Mouse (Mus musculus) stomach, embryonic 16.5 days (tissue): ENCODE results near the gene Myo16. TPM values are rescaled to one million over a fixed set of nuclear protein-coding genes. Genes with fewer than 3 reads are reported as not detected.

ENCODE experiments used
- ATAC-seq: fragments of 200-750 bp; cut with Nextera tagmentation; 2 replicates; pipeline ENCODE4 v1.8.0; 2017; ENCODE audit warnings: moderate number of reproducible peaks, moderate TSS enrichment; ENCODE audit not compliant: insufficient read depth, low FRiP score
- H3K27ac ChIP-seq: fragments of 300-500 bp; sonication (generic); 2 replicates; pipeline ENCODE4 v1.5.1; 2014; ENCODE audit warnings: low read length
- H3K27me3 ChIP-seq: fragments of 300-500 bp; sonication (generic); 2 replicates; pipeline ENCODE4 v1.6.1; 2014; ENCODE audit warnings: low read length, control low read depth, mixed read lengths; ENCODE audit not compliant: control insufficient read depth, insufficient read depth
- H3K36me3 ChIP-seq: fragments of 300-500 bp; sonication (generic); 2 replicates; pipeline ENCODE4 v1.6.1; 2014; ENCODE audit warnings: low read length; ENCODE audit not compliant: control insufficient read depth, insufficient read depth
- H3K4me1 ChIP-seq: fragments of 300-500 bp; sonication (generic); 2 replicates; pipeline ENCODE4 v1.6.1; 2014; ENCODE audit warnings: low read length, control low read depth, mixed read lengths; ENCODE audit not compliant: control insufficient read depth, insufficient read depth
- H3K4me2 ChIP-seq: fragments of 300-500 bp; sonication (generic); 2 replicates; pipeline ENCODE4 v1.6.1; 2014; ENCODE audit warnings: low read depth, low read length, mixed read lengths
- H3K4me3 ChIP-seq: fragments of 300-500 bp; sonication (generic); replicated peaks from 2 replicates; pipeline ENCODE4 v1.5.1; 2014; ENCODE audit warnings: mild to moderate bottlenecking, low read length
- H3K9ac ChIP-seq: fragments of 300-500 bp; sonication (generic); 2 replicates; pipeline ENCODE4 v1.6.1; 2014; ENCODE audit warnings: low read length
- H3K9me3 ChIP-seq: fragments of 300-500 bp; sonication (generic); replicated peaks from 2 replicates; pipeline ENCODE4 v1.6.1; 2016; ENCODE audit warnings: low read length, control low read depth; ENCODE audit not compliant: control insufficient read depth
- WGBS: fragments of 180-500 bp; shearing (Covaris S2); extraction: QIAGEN DNeasy Blood & Tissue Kit; methylation state at CpG from one replicate; pipeline ENCODE4 v1.1.7; 2014; 5-methylcytosine and 5-hydroxymethylcytosine counted together
- polyA plus RNA-seq: library from polyadenylated mRNA; unstranded; fragments of >200 nt; fragmentation: Nextera tagmentation; extraction: Ambion mirVana; gene quantifications from 2 replicates; pipeline ENCODE4 v1.2.1, GENCODE M21; 2015

Myo16 gene
- polyA plus RNA-seq, 1 experiment from 2014 or later: 3.1 TPM

DNA sequence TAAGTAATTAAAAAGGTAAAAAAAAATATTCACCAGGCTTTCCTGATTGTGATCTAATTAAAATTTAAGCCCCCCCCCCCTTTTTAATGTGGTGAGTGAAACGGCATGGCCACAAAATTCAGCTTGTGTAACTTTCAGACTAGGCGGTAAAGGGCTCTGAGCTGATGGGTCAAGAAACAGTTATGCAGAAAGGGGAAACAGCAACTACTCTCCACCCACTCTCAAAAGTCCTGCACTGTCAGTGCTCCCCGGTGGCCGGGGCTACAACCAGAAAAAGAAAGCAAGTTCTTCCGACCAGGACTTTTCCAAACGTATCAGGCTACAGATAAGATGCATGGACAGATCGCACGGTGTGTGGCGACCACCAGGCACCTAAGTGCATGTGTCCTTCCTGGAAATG lies 408.9 kb downstream of the Myo16 start:
- no peak overlapping the region for H3K27ac ChIP-seq
- H3K36me3 ChIP-seq: no peaks in the 10 kb centered on the region
- no peak overlapping the region for H3K9ac ChIP-seq
- H3K4me1 ChIP-seq: no peaks in the 10 kb centered on the region
- H3K9me3 ChIP-seq: no peaks in the 10 kb centered on the region
- H3K27me3 ChIP-seq: no peaks in the 10 kb centered on the region
- WGBS: 83% methylated on average over 9 of the region's 9 CpGs
- H3K4me3 ChIP-seq: no peak overlapping the region
- no peak overlapping the region for H3K4me2 ChIP-seq
- ATAC-seq: no peak

- no peak for ATAC-seq
- no peak overlapping the region for H3K9ac ChIP-seq
- H3K4me3 ChIP-seq: no peak overlapping the region
- WGBS: 71% methylated on average over 11 of the region's 11 CpGs
- no peaks in the 10 kb centered on the region for H3K9me3 ChIP-seq
- no peak overlapping the region for H3K4me2 ChIP-seq
- H3K27ac ChIP-seq: no peak overlapping the region
- H3K4me1 ChIP-seq: no peaks in the 10 kb centered on the region
- no peaks in the 10 kb centered on the region for H3K27me3 ChIP-seq
- no peaks in the 10 kb centered on the region for H3K36me3 ChIP-seq
Observed at GRCm38 (mm10) chr8:10565231-10566029, 411.7 kb downstream of the Myo16 start.

GRCm38 (mm10) chr8:10568448-10568847 lies 414.7 kb downstream of the Myo16 start:
- no peak overlapping the region for H3K27ac ChIP-seq
- WGBS: 75% methylated on average over 4 of the region's 4 CpGs
- no peak overlapping the region for H3K4me2 ChIP-seq
- H3K4me1 ChIP-seq: no peaks in the 10 kb centered on the region
- no peak overlapping the region for H3K9ac ChIP-seq
- ATAC-seq: no peak
- no peak overlapping the region for H3K4me3 ChIP-seq
- H3K36me3 ChIP-seq: no peaks in the 10 kb centered on the region
- no peaks in the 10 kb centered on the region for H3K9me3 ChIP-seq
- H3K27me3 ChIP-seq: no peaks in the 10 kb centered on the region

DNA sequence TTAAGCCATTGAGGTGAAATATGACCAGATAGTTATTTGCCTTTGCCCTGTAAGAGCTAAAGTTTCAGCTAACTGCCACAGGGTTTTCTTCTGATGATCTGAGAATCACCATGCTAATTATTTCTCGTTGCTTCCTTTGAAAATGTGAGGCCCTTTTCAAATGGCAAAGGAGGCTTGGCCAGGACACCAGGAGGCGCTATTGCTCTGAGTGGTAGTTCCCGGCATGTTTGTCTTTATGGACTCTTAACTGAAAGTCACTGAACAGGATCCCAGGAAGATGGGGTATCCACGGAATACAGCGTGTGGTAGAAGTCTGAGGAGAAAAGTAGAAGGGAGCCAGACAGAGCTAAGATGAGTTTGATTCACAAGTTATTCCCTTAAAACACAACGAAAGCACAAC lies 420.4 kb downstream of the Myo16 start:
- no peak for ATAC-seq
- Histone ChIP-seq H3K36me3 (no peaks in the 10 kb centered on the region), H3K4me1 (no peaks in the 10 kb centered on the region; the same call in 1 of the 2 replicates), H3K9me3 (no peaks in the 10 kb centered on the region), H3K9ac (no peak overlapping the region), H3K27me3 (no peaks in the 10 kb centered on the region), H3K4me3 (no peak overlapping the region), H3K27ac (no peak overlapping the region), H3K4me2 (peak overlapping the region; percentile 28; the same call in 1 of the 2 replicates)
- 16% methylated on average over 6 of the region's 6 CpGs for WGBS

GRCm38 (mm10) chr8:10575244-10575643 lies 421.5 kb downstream of the Myo16 start:
- no peaks in the 10 kb centered on the region for H3K36me3 ChIP-seq

DNA sequence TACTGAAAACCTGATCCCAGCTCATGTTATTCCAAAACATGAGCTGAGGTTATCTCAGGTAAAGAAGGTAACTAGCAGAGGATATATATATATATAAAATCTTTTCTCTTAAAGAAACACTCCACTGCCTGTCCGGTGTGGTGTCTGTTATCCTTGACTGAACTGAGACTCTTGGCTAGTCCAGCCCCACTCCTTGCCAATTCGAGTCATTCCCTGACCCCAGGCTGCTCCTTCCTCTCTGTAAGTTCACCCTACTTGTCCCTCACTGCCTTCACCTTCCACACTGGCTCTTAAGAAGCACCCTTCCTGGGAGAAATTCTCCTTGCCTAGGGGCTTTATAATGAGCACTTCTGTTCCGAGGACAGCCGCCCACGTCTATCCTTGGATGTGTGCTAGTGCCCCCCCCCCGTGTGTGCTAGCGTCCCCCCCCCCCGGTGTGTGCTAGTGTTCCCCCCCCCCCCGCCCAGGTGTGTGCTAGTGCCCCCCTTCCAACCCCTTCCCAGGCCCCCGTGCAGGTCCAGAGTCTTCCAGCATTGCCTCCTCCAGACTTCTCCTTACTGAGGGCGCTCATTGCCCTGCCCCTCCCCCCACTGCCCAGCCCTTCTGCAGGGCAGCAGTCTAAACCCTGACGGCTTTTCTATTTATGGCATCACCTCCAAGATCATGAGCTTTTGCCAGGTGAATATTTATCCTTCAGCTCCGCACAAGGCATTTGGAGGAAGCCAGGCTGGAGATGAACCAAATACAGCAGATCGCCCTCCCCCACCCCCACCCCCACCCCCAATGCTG lies 433.4 kb downstream of the Myo16 start:
- H3K4me1 ChIP-seq: no peaks in the 10 kb centered on the region
- H3K27ac ChIP-seq: no peak overlapping the region
- no peaks in the 10 kb centered on the region for H3K36me3 ChIP-seq
- H3K4me3 ChIP-seq: no peak overlapping the region
- H3K4me2 ChIP-seq: no peak overlapping the region
- H3K27me3 ChIP-seq: no peaks in the 10 kb centered on the region
- ATAC-seq: peak; percentile 53; the same call in 1 of the 2 replicates
- WGBS: 29% methylated on average over 10 of the region's 14 CpGs
- no peak overlapping the region for H3K9ac ChIP-seq
- H3K9me3 ChIP-seq: no peaks in the 10 kb centered on the region

More at GRCm38 (mm10) chr8:10575244-10575643, 421.5 kb downstream of the Myo16 start:
- H3K4me3 ChIP-seq: no peak overlapping the region
- no peak overlapping the region for H3K27ac ChIP-seq
- no peaks in the 10 kb centered on the region for H3K27me3 ChIP-seq
- H3K9ac ChIP-seq: no peak overlapping the region
- no peak for ATAC-seq
- H3K4me1 ChIP-seq: no peaks in the 10 kb centered on the region; the same call in 1 of the 2 replicates
- no peak overlapping the region for H3K4me2 ChIP-seq
- H3K9me3 ChIP-seq: no peaks in the 10 kb centered on the region
- WGBS: 96% methylated on average over 10 of the region's 10 CpGs

- Histone ChIP-seq H3K9me3 (no peaks in the 10 kb centered on the region), H3K4me1 (no peaks in the 10 kb centered on the region), H3K9ac (no peak overlapping the region), H3K27me3 (no peaks in the 10 kb centered on the region), H3K27ac (no peak overlapping the region), H3K4me3 (no peak overlapping the region), H3K36me3 (no peaks in the 10 kb centered on the region), H3K4me2 (no peak overlapping the region)
- ATAC-seq: peak; percentile 69; the same call in 1 of the 2 replicates
- WGBS: 74% methylated on average over 11 of the region's 11 CpGs
Observed at GRCm38 (mm10) chr8:10589422-10589933, 435.8 kb downstream of the Myo16 start.

GRCm38 (mm10) chr8:10592917-10593316 lies 439.2 kb downstream of the Myo16 start:
- 87% methylated on average over 6 of the region's 6 CpGs for WGBS
- Histone ChIP-seq H3K4me3 (no peak overlapping the region), H3K36me3 (no peaks in the 10 kb centered on the region), H3K4me1 (no peaks in the 10 kb centered on the region), H3K27me3 (no peaks in the 10 kb centered on the region), H3K9me3 (no peaks in the 10 kb centered on the region), H3K4me2 (no peak overlapping the region), H3K9ac (no peak overlapping the region), H3K27ac (no peak overlapping the region)
- ATAC-seq: no peak

GRCm38 (mm10) chr8:10596353-10596752 lies 442.6 kb downstream of the Myo16 start:
- no peak overlapping the region for H3K4me2 ChIP-seq
- no peak for ATAC-seq
- WGBS: 80% methylated on average over 3 of the region's 3 CpGs
- no peak overlapping the region for H3K27ac ChIP-seq
- H3K9me3 ChIP-seq: no peaks in the 10 kb centered on the region
- no peaks in the 10 kb centered on the region for H3K27me3 ChIP-seq
- H3K4me3 ChIP-seq: no peak overlapping the region
- no peak overlapping the region for H3K9ac ChIP-seq
- H3K4me1 ChIP-seq: no peaks in the 10 kb centered on the region
- no peaks in the 10 kb centered on the region for H3K36me3 ChIP-seq
